Comparison of ENCODE assay signal across 17 mouse cellular contexts in the genomic region with DNA sequence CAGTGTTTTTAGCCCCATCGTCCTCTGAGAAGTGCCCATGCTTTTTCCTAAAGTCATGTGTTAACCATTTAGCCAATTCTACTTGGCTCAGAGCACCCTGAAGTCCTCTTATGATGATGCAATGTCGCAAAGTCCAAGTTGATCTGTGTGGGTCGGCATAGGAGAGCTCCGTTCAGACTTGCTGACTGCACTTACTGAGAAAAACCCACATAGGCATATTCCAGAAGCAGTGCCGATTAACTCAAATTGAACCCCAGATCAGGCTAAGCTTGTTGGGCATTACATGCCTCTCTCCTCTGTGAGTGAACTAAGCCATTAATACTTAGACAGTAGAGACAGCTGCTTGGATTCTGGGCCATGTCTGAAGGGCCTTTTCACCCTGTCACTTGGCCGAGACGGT.
A peak's percentile ranks its signal among the peaks of the same experiment; 100 is the strongest.
DNase-seq lines count a peak whose midpoint lies in the region; ATAC-seq lines count a peak whose summit lies in the region.
"Had no signal": no experiment of that assay in that cellular context is flagged by ENCODE, and none has a peak within 500 bp of the region (broad histone marks: within the 10 kb centered on the region; RNA-seq: fewer than 3 reads in every experiment).

No protein-coding gene starts in this region.

- no peak for DNase-seq in liver
- peak; percentile 85 for DNase-seq in fat pad, adult 2 months (ENCODE audit: extremely low read depth, low read depth, low spot score)
- DNase-seq in kidney, adult 9 months: peak; percentile 88
- DNase-seq in lung, postnatal 36 days: peak; percentile 49
- DNase-seq in urinary bladder, adult 2 months (ENCODE audit: low spot score): no peak
- no peak for DNase-seq in left cerebral cortex, adult 18-20 months (ENCODE audit: low spot score in 2 of 2)
- DNase-seq: cerebellum, adult 9-11 months; layer of hippocampus, postnatal 36 days; thymus, postnatal 14 days had no signal

- peak; percentile 29; the same call in 1 of the 2 replicates for ATAC-seq in liver, embryonic 15.5 days (ENCODE audit: insufficient read depth)
- ATAC-seq in heart, embryonic 12.5 days (ENCODE audit: insufficient number of reproducible peaks, low FRiP score): no peak
- ATAC-seq: CD4-positive, CD25-positive, alpha-beta regulatory T cell, adult 4 months; forebrain, embryonic 14.5 days had no signal

- H3K36me3 ChIP-seq in liver, embryonic 15.5 days (replicated peaks): no peaks in the 10 kb centered on the region
- no peaks in the 10 kb centered on the region for H3K36me3 ChIP-seq in heart, embryonic 12.5 days
- H3K36me3 ChIP-seq: limb, embryonic 12.5 days; midbrain, embryonic 15.5 days had no signal

- no peaks in the 10 kb centered on the region for H3K9me3 ChIP-seq in liver, embryonic 15.5 days (replicated peaks)
- no peaks in the 10 kb centered on the region for H3K9me3 ChIP-seq in heart, embryonic 12.5 days (replicated peaks)
- H3K9me3 ChIP-seq: limb, embryonic 12.5 days; midbrain, embryonic 15.5 days had no signal

- H3K9ac ChIP-seq in liver, embryonic 15.5 days: no peak overlapping the region
- no peak overlapping the region for H3K9ac ChIP-seq in heart, embryonic 12.5 days
- H3K9ac ChIP-seq: hindbrain, embryonic 14.5 days; limb, embryonic 12.5 days; midbrain, embryonic 15.5 days had no signal

- H3K4me2 ChIP-seq in liver, embryonic 15.5 days: no peak overlapping the region
- no peak overlapping the region for H3K4me2 ChIP-seq in heart, embryonic 12.5 days
- H3K4me2 ChIP-seq: hindbrain, embryonic 14.5 days; limb, embryonic 12.5 days; midbrain, embryonic 15.5 days had no signal

- H3K4me3 ChIP-seq in liver, embryonic 15.5 days (replicated peaks): no peak overlapping the region
- no peak overlapping the region for H3K4me3 ChIP-seq in heart, embryonic 12.5 days
- H3K4me3 ChIP-seq: limb, embryonic 12.5 days; midbrain, embryonic 15.5 days had no signal

- no peaks in the 10 kb centered on the region for H3K27me3 ChIP-seq in liver, embryonic 15.5 days
- H3K27me3 ChIP-seq in heart, embryonic 12.5 days (replicated peaks): no peaks in the 10 kb centered on the region
- H3K27me3 ChIP-seq: limb, embryonic 12.5 days; midbrain, embryonic 15.5 days had no signal

- H3K27ac ChIP-seq in liver, embryonic 15.5 days (replicated peaks): 0 out of 2 replicates have a peak overlapping the region, but pooled peaks have one; percentile 3
- H3K27ac ChIP-seq in heart, embryonic 12.5 days (ENCODE audit: poor library complexity, severe bottlenecking): no peak overlapping the region
- H3K27ac ChIP-seq: hindbrain, embryonic 14.5 days; limb, embryonic 12.5 days; macrophage; midbrain, embryonic 15.5 days had no signal

- 0 out of 2 replicates have a peak, but pooled peaks cover 3% of the 10 kb centered on the region for H3K4me1 ChIP-seq in liver, embryonic 15.5 days (replicated peaks)
- no peaks in the 10 kb centered on the region for H3K4me1 ChIP-seq in heart, embryonic 12.5 days (replicated peaks)
- H3K4me1 ChIP-seq: midbrain, embryonic 15.5 days had no signal

- 62% methylated on average over 7 of the region's 7 CpGs for WGBS in liver, embryonic 15.5 days (ENCODE audit: insufficient replicate concordance)
- WGBS in heart, embryonic 12.5 days: 77% methylated on average over 7 of the region's 7 CpGs

Comparison
In these comparisons a context has a peak if more than half of its experiments do, and no peak if none do; other contexts are left out.
1. DNase-seq: peak in fat pad, adult 2 months (single experiment), kidney, adult 9 months (single experiment) and lung, postnatal 36 days (single experiment); none in liver (single experiment), urinary bladder, adult 2 months (single experiment) and left cerebral cortex, adult 18-20 months (0 of 2).